Mouse (Mus musculus): ENCODE measurements around the gene Ggt1.

- TF ChIP-seq ZKSCAN1 (IDR thresholded peaks at IDR 0.05; ENCODE audit: borderline replicate concordance, low read depth, low read length): no peak
- no peak for TF ChIP-seq ZMIZ1 (IDR thresholded peaks at IDR 0.05; ENCODE audit: low read depth, low read length)
- TF ChIP-seq POLR2A (IDR thresholded peaks at IDR 0.05; ENCODE audit: low read depth, low read length): no peak
- no peak for TF ChIP-seq MXI1 (IDR thresholded peaks at IDR 0.05; ENCODE audit: low read depth, low read length)
- TF ChIP-seq TCF12 (IDR thresholded peaks at IDR 0.05; ENCODE audit: low read depth, low read length): no peak
- TF ChIP-seq MAX (IDR thresholded peaks at IDR 0.05; ENCODE audit: low read length): no peak
- no peak for TF ChIP-seq CTCF (conservative IDR thresholded peaks at IDR 0.05 in 1 of 2, IDR thresholded peaks at IDR 0.05 in 1 of 2; ENCODE audit: low read depth in 2 of 2, low read length in 2 of 2)
- no peak for TF ChIP-seq KAT2A (IDR thresholded peaks at IDR 0.05; ENCODE audit: insufficient replicate concordance, low read length)
- no peak for TF ChIP-seq EP300 (IDR thresholded peaks at IDR 0.05; ENCODE audit: low read length)
- no peak for TF ChIP-seq MAZ (IDR thresholded peaks at IDR 0.05; ENCODE audit: low read depth, low read length)
- TF ChIP-seq SMC3 (IDR thresholded peaks at IDR 0.05; ENCODE audit: low read depth, low read length): no peak
- TF ChIP-seq MYC (IDR thresholded peaks at IDR 0.05; ENCODE audit: low read depth, low read length): no peak
Measured at GRCm38 (mm10) chr10:75555557-75555956, 5.8 kb upstream of the Ggt1 start.
